10 mouse cellular contexts compared by ENCODE assay signal in the genomic region with DNA sequence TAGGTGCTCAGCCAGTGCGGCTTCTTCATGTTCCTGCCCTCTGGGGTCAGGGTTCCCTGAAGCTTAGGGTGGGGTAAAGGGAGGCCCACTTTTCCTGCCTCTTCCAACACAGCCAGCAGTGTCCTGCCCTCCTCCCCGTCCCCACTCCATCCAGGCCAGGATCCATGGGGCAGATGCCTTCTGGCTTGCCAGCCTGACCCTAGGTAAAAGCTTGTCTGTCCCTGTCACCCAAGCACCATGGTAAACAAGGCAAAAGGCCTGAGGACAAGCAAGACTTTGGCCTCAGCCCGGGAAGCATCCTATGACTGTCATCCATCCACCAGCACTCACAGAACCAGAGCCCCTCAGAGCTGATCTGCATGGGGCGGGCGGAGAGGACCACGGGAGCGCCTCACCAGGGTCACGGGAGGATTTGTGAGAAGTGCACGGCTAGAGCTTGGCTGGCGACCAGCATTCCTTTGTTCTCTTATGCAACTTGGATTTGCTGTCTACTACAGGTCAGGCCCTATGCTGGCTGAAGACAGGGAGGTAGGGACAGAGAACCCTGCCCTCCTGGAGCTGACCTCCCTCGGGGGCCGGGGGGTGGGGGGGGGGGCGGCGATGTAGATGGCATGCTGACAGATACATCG. TPM values are rescaled to one million over a fixed set of nuclear protein-coding genes. Genes with fewer than 3 reads are reported as not detected.
DNase-seq lines count a peak whose midpoint lies in the region; ATAC-seq and TF ChIP-seq lines count a peak whose summit lies in the region.
"Had no signal": no experiment of that assay in that cellular context is flagged by ENCODE, and none has a peak within 500 bp of the region (broad histone marks: within the 10 kb centered on the region; RNA-seq: fewer than 3 reads in every experiment).

No protein-coding gene starts in this region.

- H3K4me1 ChIP-seq in heart, embryonic 11.5 days (ENCODE audit: control insufficient read depth, insufficient read depth, low read length) = 0 out of 2 replicates have a peak, but pooled peaks cover 1% of the 10 kb centered on the region
- H3K4me1 ChIP-seq in embryonic facial prominence, embryonic 10.5 days = peaks cover 45% of the 10 kb centered on the region
- peaks cover 19% of the 10 kb centered on the region; the same call in 1 of the 2 replicates for H3K4me1 ChIP-seq in lung, embryonic 15.5 days
- no peaks in the 10 kb centered on the region for H3K4me1 ChIP-seq in thymus, adult 2 months (replicated peaks; ENCODE audit: control insufficient read depth, insufficient read depth, low read length)

- H3K9me3 ChIP-seq in heart, embryonic 11.5 days (replicated peaks; ENCODE audit: control insufficient read depth, low read length) = no peaks in the 10 kb centered on the region
- no peaks in the 10 kb centered on the region for H3K9me3 ChIP-seq in embryonic facial prominence, embryonic 10.5 days
- no peaks in the 10 kb centered on the region for H3K9me3 ChIP-seq in lung, embryonic 15.5 days

- no peak for ATAC-seq in heart, embryonic 11.5 days (replicated peaks; ENCODE audit: insufficient number of reproducible peaks, low FRiP score, low TSS enrichment)
- ATAC-seq in lung, embryonic 15.5 days (ENCODE audit: borderline replicate concordance, extremely low read depth, low FRiP score, low TSS enrichment) = peak; percentile 56; the same call in 1 of the 2 replicates

- TF ChIP-seq CTCF in thymus, adult 2 months (IDR thresholded peaks at IDR 0.05; ENCODE audit: borderline replicate concordance, control insufficient read depth, extremely low read depth, insufficient read depth, low read length, poor library complexity) = no peak

- H3K4me2 ChIP-seq in heart, embryonic 11.5 days = no peak overlapping the region
- no peak overlapping the region for H3K4me2 ChIP-seq in lung, embryonic 15.5 days

- TF ChIP-seq POLR2A in thymus, adult 2 months (IDR thresholded peaks at IDR 0.05; ENCODE audit: control insufficient read depth, extremely low read depth, insufficient read depth, low read length, poor library complexity) = no peak

- H3K9ac ChIP-seq in heart, embryonic 11.5 days (ENCODE audit: low read depth, low read length) = no peak overlapping the region
- no peak overlapping the region for H3K9ac ChIP-seq in lung, embryonic 15.5 days

- WGBS in heart, embryonic 11.5 days (ENCODE audit: insufficient replicate concordance) = 48% methylated on average over 15 of the region's 15 CpGs
- WGBS in embryonic facial prominence, embryonic 10.5 days = 62% methylated on average over 15 of the region's 15 CpGs
- WGBS in lung, embryonic 15.5 days = 36% methylated on average over 15 of the region's 15 CpGs
- 79% methylated on average over 15 of the region's 15 CpGs for WGBS in thymus, adult 2 months

- peaks cover 22% of the 10 kb centered on the region for H3K27me3 ChIP-seq in heart, embryonic 11.5 days (ENCODE audit: control insufficient read depth, insufficient read depth, low read length)
- H3K27me3 ChIP-seq in embryonic facial prominence, embryonic 10.5 days (replicated peaks; ENCODE audit: low read depth, poor library complexity, severe bottlenecking) = peaks cover 45% of the 10 kb centered on the region
- H3K27me3 ChIP-seq in lung, embryonic 15.5 days = peaks cover 20% of the 10 kb centered on the region
- H3K27me3 ChIP-seq in thymus, adult 2 months (ENCODE audit: control insufficient read depth, insufficient read depth, low read length) = peaks cover 2% of the 10 kb centered on the region; the same call in 1 of the 2 replicates

- peak; percentile 93 for DNase-seq in heart, adult 11 months
- no peak for DNase-seq in embryonic facial prominence, embryonic 10.5 days (ENCODE audit: low spot score)
- peak; percentile 90 to 91 for DNase-seq in kidney, adult 8-10 months
- no peak for DNase-seq in thymus, adult 2 months
- no peak for DNase-seq in frontal cortex, postnatal 10 days (ENCODE audit: low spot score in 2 of 2)
- DNase-seq in gastrocnemius, adult 8-10 months (ENCODE audit: low spot score in 2 of 2) = no peak
- DNase-seq: gastrocnemius, adult 2 months; layer of hippocampus, postnatal 36 days had no signal

- no peak overlapping the region for H3K27ac ChIP-seq in heart, embryonic 11.5 days (ENCODE audit: low read depth, low read length)
- H3K27ac ChIP-seq in embryonic facial prominence, embryonic 10.5 days (replicated peaks) = 0 out of 2 replicates have a peak overlapping the region, but pooled peaks have one; percentile 40
- H3K27ac ChIP-seq in lung, embryonic 15.5 days = no peak overlapping the region
- H3K27ac ChIP-seq in thymus, adult 2 months (ENCODE audit: control insufficient read depth, insufficient read depth, low read length) = no peak overlapping the region
- H3K27ac ChIP-seq: gastrocnemius, adult 2 months had no signal

- no peaks in the 10 kb centered on the region for H3K36me3 ChIP-seq in heart, embryonic 11.5 days (ENCODE audit: control insufficient read depth, insufficient read depth, low read length)
- H3K36me3 ChIP-seq in embryonic facial prominence, embryonic 10.5 days (replicated peaks) = no peaks in the 10 kb centered on the region
- H3K36me3 ChIP-seq in lung, embryonic 15.5 days = no peaks in the 10 kb centered on the region
- H3K36me3 ChIP-seq in thymus, adult 2 months (ENCODE audit: control insufficient read depth, insufficient read depth, low read length) = no peaks in the 10 kb centered on the region

- H3K4me3 ChIP-seq in heart, embryonic 11.5 days (ENCODE audit: low read depth, low read length) = no peak overlapping the region
- H3K4me3 ChIP-seq in embryonic facial prominence, embryonic 10.5 days = no peak overlapping the region
- H3K4me3 ChIP-seq in lung, embryonic 15.5 days = no peak overlapping the region
- H3K4me3 ChIP-seq in thymus, adult 2 months (ENCODE audit: control insufficient read depth, insufficient read depth, low read length) = no peak overlapping the region
- H3K4me3 ChIP-seq: gastrocnemius, adult 2 months had no signal

RNA-seq across cellular contexts. Expression of gene Slc13a3, which starts 5.1 kb away (rescaled TPM):
- polyA plus RNA-seq in heart, embryonic 11.5 days (2014; fragmentation: Nextera tagmentation; extraction: Ambion mirVana) = 0.29 and 0.61 TPM in 2 replicates
- polyA plus RNA-seq in embryonic facial prominence, embryonic 10.5 days (2016; fragmentation: Nextera tagmentation; extraction: Ambion mirVana) = 0.40 and 0.44 TPM in 2 replicates
- polyA plus RNA-seq in lung, embryonic 15.5 days (2015; fragmentation: Nextera tagmentation; extraction: Ambion mirVana) = 0.42 and 0.57 TPM in 2 replicates
- 2.1 and 2.2 TPM in 2 replicates for polyA plus RNA-seq in thymus, adult 2 months (2012; rRNA removed)
- total RNA-seq in gastrocnemius, adult 8-10 months (2022) = under 1 TPM in 1 of 4 experiments, not detected in 3; 0.16 TPM

RNA-seq across cellular contexts. Expression of gene Trp53rka, which starts 25.2 kb away (rescaled TPM):
- polyA plus RNA-seq in heart, embryonic 11.5 days (2014; fragmentation: Nextera tagmentation; extraction: Ambion mirVana) = 24.8 and 28.1 TPM in 2 replicates
- 57.1 and 59.5 TPM in 2 replicates for polyA plus RNA-seq in embryonic facial prominence, embryonic 10.5 days (2016; fragmentation: Nextera tagmentation; extraction: Ambion mirVana)
- polyA plus RNA-seq in lung, embryonic 15.5 days (2015; fragmentation: Nextera tagmentation; extraction: Ambion mirVana) = 38.8 and 42.5 TPM in 2 replicates
- polyA plus RNA-seq in thymus, adult 2 months (2012; rRNA removed) = 32.2 and 34.8 TPM in 2 replicates
- total RNA-seq in gastrocnemius, adult 8-10 months (2022) = 10 to 100 TPM in 3 of 4 experiments, 1 to 10 TPM in 1; 9.2 to 11.5 (median 10.4) TPM

RNA-seq across cellular contexts. Expression of gene Slc2a10, which starts 35.6 kb away (rescaled TPM):
- 2.6 and 4.1 TPM in 2 replicates for polyA plus RNA-seq in heart, embryonic 11.5 days (2014; fragmentation: Nextera tagmentation; extraction: Ambion mirVana)
- 3.9 and 5.5 TPM in 2 replicates for polyA plus RNA-seq in embryonic facial prominence, embryonic 10.5 days (2016; fragmentation: Nextera tagmentation; extraction: Ambion mirVana)
- 12.3 and 12.5 TPM in 2 replicates for polyA plus RNA-seq in lung, embryonic 15.5 days (2015; fragmentation: Nextera tagmentation; extraction: Ambion mirVana)
- 0.75 and 1.00 TPM in 2 replicates for polyA plus RNA-seq in thymus, adult 2 months (2012; rRNA removed)
- total RNA-seq in gastrocnemius, adult 8-10 months (2022) = 1 to 10 TPM in 2 of 4 experiments, under 1 TPM in 2; 0.68 to 1.5 (median 1.0) TPM

Comparison
In these comparisons a context has a peak if more than half of its experiments do, and no peak if none do; other contexts are left out.
1. DNase-seq: peak in heart, adult 11 months (single experiment) and kidney, adult 8-10 months (2 of 2); none in embryonic facial prominence, embryonic 10.5 days (single experiment), thymus, adult 2 months (single experiment), frontal cortex, postnatal 10 days (0 of 2) and gastrocnemius, adult 8-10 months (0 of 2).